Mouse (Mus musculus) myocyte (in vitro differentiated cells): ENCODE results near the gene Med21. TPM values are rescaled to one million over a fixed set of nuclear protein-coding genes. Genes with fewer than 3 reads are reported as not detected.

ENCODE experiments used
- H3K27me3 ChIP-seq: one replicate; pipeline ENCODE4 v1.6.1; 2011; ENCODE audit not compliant: control insufficient read depth, insufficient read depth, insufficient read length
- H3K36me3 ChIP-seq: one replicate; pipeline ENCODE4 v1.6.1; 2011; ENCODE audit not compliant: control insufficient read depth, insufficient read depth
- H3K4me2 ChIP-seq: one replicate; pipeline ENCODE4 v1.6.1; 2011; ENCODE audit warnings: low read depth, control low read depth
- H3K4me3 ChIP-seq: one replicate; pipeline ENCODE4 v1.5.1; 2011; ENCODE audit warnings: mild to moderate bottlenecking, control low read depth, moderate library complexity
- H3K79me2 ChIP-seq: one replicate; pipeline ENCODE4 v1.6.1; 2011; ENCODE audit not compliant: control insufficient read depth, insufficient read depth
- H3ac ChIP-seq: one replicate; pipeline ENCODE4 v1.6.1; 2011; ENCODE audit not compliant: control insufficient read depth, insufficient read length
- CEBPB ChIP-seq: IDR thresholded peaks from 2 replicates; pipeline ENCODE4 v1.6.1; 2011; ENCODE audit warnings: mild to moderate bottlenecking, moderate library complexity; ENCODE audit not compliant: poor library complexity, insufficient read depth, severe bottlenecking
- E2F4 ChIP-seq: IDR thresholded peaks from one replicate; pipeline ENCODE4 v1.6.1; 2011; ENCODE audit warnings: mild to moderate bottlenecking, control low read depth, moderate library complexity; ENCODE audit not compliant: insufficient read depth
- MAX ChIP-seq: IDR thresholded peaks from one replicate; pipeline ENCODE4 v1.6.1; 2011; ENCODE audit warnings: low read depth, mild to moderate bottlenecking, control low read depth
- MYOD1 ChIP-seq, 3 experiments: IDR thresholded peaks; one replicate each; pipeline ENCODE4 v1.6.1; 2011; ENCODE audit warnings: control low read depth in 2 of 3, low read depth in 2 of 3, mild to moderate bottlenecking in 2 of 3, moderate library complexity in 1 of 3; ENCODE audit not compliant: insufficient read length in 2 of 3, control insufficient read depth in 1 of 3
- MYOG ChIP-seq, 3 experiments: IDR thresholded peaks; one replicate each; pipeline ENCODE4 v1.6.1; 2011; ENCODE audit warnings: control low read depth in 2 of 3, low read depth in 2 of 3, mild to moderate bottlenecking in 2 of 3; ENCODE audit not compliant: insufficient read length in 2 of 3, control insufficient read depth in 1 of 3, insufficient read depth in 1 of 3
- POLR2A ChIP-seq: IDR thresholded peaks from one replicate; pipeline ENCODE4 v1.6.1; 2011; ENCODE audit warnings: low read depth, mild to moderate bottlenecking, control low read depth, moderate library complexity; ENCODE audit not compliant: insufficient read length
- POLR2AphosphoS2 ChIP-seq: IDR thresholded peaks from one replicate; pipeline ENCODE4 v1.6.1; 2011; ENCODE audit warnings: low read depth, control low read depth; ENCODE audit not compliant: insufficient read length
- REST ChIP-seq: IDR thresholded peaks from one replicate; pipeline ENCODE4 v1.6.1; 2011; ENCODE audit warnings: mild to moderate bottlenecking, control low read depth, moderate library complexity; ENCODE audit not compliant: insufficient read depth, insufficient read length
- SRF ChIP-seq: IDR thresholded peaks from one replicate; pipeline ENCODE4 v1.6.1; 2011; ENCODE audit warnings: low read depth; ENCODE audit not compliant: control insufficient read depth, insufficient read length
- TCF12 ChIP-seq: IDR thresholded peaks from one replicate; pipeline ENCODE4 v1.6.1; 2011; ENCODE audit warnings: mild to moderate bottlenecking, control low read depth; ENCODE audit not compliant: poor library complexity, insufficient read depth, severe bottlenecking
- TCF3 ChIP-seq: IDR thresholded peaks from one replicate; pipeline ENCODE4 v1.6.1; 2011; ENCODE audit warnings: low read depth, control low read depth; ENCODE audit not compliant: insufficient read length
- USF1 ChIP-seq: IDR thresholded peaks from one replicate; pipeline ENCODE4 v1.6.1; 2011; ENCODE audit warnings: low read depth, mild to moderate bottlenecking, control low read depth, moderate library complexity
- polyA plus RNA-seq: library from polyadenylated mRNA; unstranded; fragments of >200 nt; fragmentation: generic; extraction: Trizol; gene quantifications from one replicate; pipeline ENCODE4 v1.2.1, GENCODE M21; 2012; ENCODE audit warnings: missing spikeins

Med21 gene
- polyA plus RNA-seq, 1 experiment: 53.5 TPM

DNA sequence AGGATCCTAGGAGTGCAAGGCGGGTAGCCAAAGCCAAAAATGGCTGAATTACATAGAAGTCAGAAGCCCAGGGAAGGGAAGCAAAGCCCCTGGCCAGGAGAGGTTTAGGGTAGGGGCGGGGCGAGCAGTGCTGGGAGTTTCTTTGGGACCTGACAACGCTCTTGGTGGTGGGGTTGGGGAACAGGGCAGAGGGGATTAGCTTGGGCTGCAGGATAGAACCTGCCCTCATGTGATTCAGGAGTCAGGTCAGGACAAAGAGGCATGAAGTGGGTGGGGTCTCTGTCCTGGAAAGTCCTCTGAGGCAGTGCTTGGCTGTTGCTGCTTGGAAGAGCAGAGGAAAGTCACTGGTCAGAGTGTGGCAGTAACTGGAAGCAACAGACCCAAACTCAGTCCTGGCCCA, 41.5 kb downstream of the Med21 start:
- Histone ChIP-seq H3K4me2 (no peak overlapping the region), H3K27me3 (no peaks in the 10 kb centered on the region), H3K36me3 (no peaks in the 10 kb centered on the region), H3ac (no peak overlapping the region), H3K79me2 (no peaks in the 10 kb centered on the region), H3K4me3 (no peak overlapping the region)
- TF ChIP-seq REST (no peak), POLR2A (no peak), TCF12 (no peak), MYOD1 (IDR thresholded peaks at IDR 0.05; ENCODE audit: control insufficient read depth in 1 of 3, insufficient read length in 2 of 3, low read depth in 2 of 3) (no peak)

DNA sequence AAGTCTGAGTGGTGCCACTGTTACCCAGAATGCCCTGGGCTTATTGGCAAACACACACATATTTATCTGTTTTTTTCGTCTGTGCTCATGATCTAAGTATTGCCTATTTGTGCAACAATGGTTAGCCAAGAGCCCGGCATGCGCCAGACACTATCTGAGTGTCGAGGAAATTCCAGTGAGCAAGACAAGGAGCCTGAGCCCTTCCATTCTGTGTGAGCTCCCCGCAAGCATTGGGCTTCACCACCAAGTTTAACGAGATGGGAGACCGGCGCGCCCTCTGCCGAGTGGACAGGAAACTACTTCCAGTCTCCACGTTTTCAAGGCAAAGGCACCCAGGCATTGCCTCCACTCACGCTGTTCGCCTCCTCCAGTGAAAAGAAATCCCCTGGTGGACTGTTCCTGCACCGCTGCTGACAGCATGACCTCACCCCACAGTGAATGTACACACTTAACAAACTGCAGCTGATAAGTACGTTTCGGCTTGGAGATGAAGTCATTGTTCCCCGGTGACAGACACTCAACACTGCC, 43.5 kb downstream of the Med21 start:
- Histone ChIP-seq H3K36me3 (no peaks in the 10 kb centered on the region), H3K4me2 (no peak overlapping the region), H3K4me3 (no peak overlapping the region), H3K79me2 (no peaks in the 10 kb centered on the region), H3ac (no peak overlapping the region), H3K27me3 (no peaks in the 10 kb centered on the region)
- TF ChIP-seq MAX: no peak
- TF ChIP-seq POLR2A: no peak
- no peak for TF ChIP-seq MYOD1 (IDR thresholded peaks at IDR 0.05; ENCODE audit: control insufficient read depth in 1 of 3, insufficient read length in 2 of 3, low read depth in 2 of 3)
- TF ChIP-seq CEBPB: no peak
- TF ChIP-seq E2F4: no peak
- TF ChIP-seq POLR2AphosphoS2: no peak
- no peak for TF ChIP-seq TCF3

DNA sequence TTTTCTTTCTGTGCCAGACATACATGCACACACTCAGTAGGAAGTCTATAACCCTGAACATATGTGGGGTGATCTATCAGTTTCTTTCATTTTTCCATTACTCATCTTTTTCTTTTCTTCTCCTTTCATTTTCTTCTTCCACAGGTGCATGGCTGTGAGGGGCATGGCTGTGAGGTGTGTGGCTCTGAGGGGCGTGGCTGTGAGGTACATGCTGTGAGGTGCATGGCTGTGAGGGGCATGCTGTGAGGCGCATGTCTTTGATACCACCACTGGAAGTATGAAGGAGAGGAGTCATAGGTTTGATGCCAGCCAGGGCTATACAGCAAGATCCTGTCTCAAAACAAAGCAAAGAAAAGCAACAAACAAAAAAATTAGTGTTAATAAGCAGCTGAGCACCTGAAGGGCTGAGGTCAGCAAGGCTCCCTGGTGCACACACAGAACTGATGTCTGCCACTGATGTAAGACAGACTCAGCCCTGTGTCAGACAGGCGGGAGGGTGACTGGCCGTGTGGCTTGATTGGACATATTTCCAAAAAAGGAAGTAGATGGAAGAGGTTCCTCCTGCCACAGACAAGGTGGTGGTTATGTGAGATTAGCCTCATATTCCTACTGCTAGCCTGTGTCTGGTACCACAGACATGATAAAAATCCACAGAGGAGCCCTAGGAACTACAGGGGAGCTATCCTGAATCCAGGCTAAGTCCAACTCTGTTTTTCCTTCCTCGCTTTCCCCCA, 44.3 kb downstream of the Med21 start:
- Histone ChIP-seq H3K4me2 (no peak overlapping the region), H3K27me3 (no peaks in the 10 kb centered on the region), H3ac (no peak overlapping the region), H3K4me3 (no peak overlapping the region), H3K79me2 (no peaks in the 10 kb centered on the region), H3K36me3 (no peaks in the 10 kb centered on the region)
- TF ChIP-seq SRF: peak; percentile 66
- TF ChIP-seq MAX: no peak

DNA sequence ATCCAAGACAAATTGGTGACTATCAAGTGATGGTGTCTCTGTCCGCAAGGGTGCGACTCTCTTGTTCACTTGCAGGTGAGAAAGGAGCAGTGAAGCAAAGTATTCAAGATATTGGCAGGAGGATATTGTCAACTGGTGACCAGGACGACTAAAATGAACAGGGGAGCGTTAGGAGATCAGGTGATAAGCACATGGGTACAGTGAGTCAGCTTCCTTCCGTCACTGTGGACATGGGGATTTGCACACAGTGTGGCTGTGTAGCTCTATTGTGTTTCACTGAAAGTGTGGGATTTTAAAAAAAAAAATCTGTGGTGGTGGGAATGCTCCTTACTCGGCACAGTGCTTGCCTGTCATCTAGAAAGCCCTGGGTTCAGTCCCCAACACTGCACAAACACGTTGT, 45.7 kb downstream of the Med21 start:
- H3K79me2 ChIP-seq: no peaks in the 10 kb centered on the region
- H3K4me3 ChIP-seq: no peak overlapping the region
- TF ChIP-seq POLR2A (no peak), CEBPB (no peak), TCF12 (no peak), REST (no peak), MYOG (IDR thresholded peaks at IDR 0.05; ENCODE audit: control insufficient read depth in 1 of 3, insufficient read depth in 1 of 3, insufficient read length in 2 of 3, low read depth in 2 of 3) (no peak), SRF (no peak)
- H3K27me3 ChIP-seq: no peaks in the 10 kb centered on the region
- no peak overlapping the region for H3K4me2 ChIP-seq
- no peaks in the 10 kb centered on the region for H3K36me3 ChIP-seq
- no peak overlapping the region for H3ac ChIP-seq

DNA sequence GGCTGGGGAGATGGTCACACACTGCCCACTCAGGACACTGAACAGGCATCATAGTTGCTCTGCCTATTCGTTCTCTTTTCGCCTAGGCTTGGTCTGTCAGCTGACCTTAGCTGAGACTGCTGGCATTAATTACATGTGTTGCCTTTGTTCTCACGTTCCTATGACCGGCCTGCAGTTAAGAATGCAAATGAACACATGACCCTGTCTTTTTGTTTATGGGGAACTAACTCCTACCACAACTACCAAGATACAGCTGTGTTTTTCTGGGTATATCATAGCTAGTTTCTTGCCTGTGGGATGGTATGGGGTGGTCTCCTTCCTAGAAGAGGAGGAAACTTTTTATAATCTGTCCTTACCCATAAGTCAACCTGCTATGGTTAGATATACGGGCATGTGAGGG, 46.5 kb downstream of the Med21 start:
- TF ChIP-seq USF1: no peak
- TF ChIP-seq TCF3: no peak
- TF ChIP-seq MYOD1 (IDR thresholded peaks at IDR 0.05; ENCODE audit: control insufficient read depth in 1 of 3, insufficient read length in 2 of 3, low read depth in 2 of 3): no peak
- no peak for TF ChIP-seq MYOG (IDR thresholded peaks at IDR 0.05; ENCODE audit: control insufficient read depth in 1 of 3, insufficient read depth in 1 of 3, insufficient read length in 2 of 3, low read depth in 2 of 3)
- no peak for TF ChIP-seq MAX
- no peak for TF ChIP-seq SRF
- TF ChIP-seq REST: no peak
- TF ChIP-seq POLR2A: no peak
- TF ChIP-seq POLR2AphosphoS2: no peak
- no peak for TF ChIP-seq E2F4
- TF ChIP-seq CEBPB: no peak
- no peak for TF ChIP-seq TCF12
- no peak overlapping the region for H3K4me2 ChIP-seq
- no peaks in the 10 kb centered on the region for H3K36me3 ChIP-seq
- H3K27me3 ChIP-seq: no peaks in the 10 kb centered on the region
- H3K4me3 ChIP-seq: no peak overlapping the region
- no peaks in the 10 kb centered on the region for H3K79me2 ChIP-seq
- no peak overlapping the region for H3ac ChIP-seq
